Mouse (Mus musculus) liver, adult (tissue): Measurements from ENCODE around the gene Gm26741.

Experiments used
- GATA4 ChIP-seq: IDR thresholded peaks from 2 replicates; pipeline ENCODE4 v1.6.1; 2014; ENCODE audit warnings: mild to moderate bottlenecking, low read length; ENCODE audit not compliant: insufficient replicate concordance

The Gm26741 gene

GRCm38 (mm10) chr10:52358467-52358866 lies at the start of gene Gm26741:
Gene Gm26741 (plus strand): TSS chr10:52358767.
- no peak for TF ChIP-seq GATA4

DNA sequence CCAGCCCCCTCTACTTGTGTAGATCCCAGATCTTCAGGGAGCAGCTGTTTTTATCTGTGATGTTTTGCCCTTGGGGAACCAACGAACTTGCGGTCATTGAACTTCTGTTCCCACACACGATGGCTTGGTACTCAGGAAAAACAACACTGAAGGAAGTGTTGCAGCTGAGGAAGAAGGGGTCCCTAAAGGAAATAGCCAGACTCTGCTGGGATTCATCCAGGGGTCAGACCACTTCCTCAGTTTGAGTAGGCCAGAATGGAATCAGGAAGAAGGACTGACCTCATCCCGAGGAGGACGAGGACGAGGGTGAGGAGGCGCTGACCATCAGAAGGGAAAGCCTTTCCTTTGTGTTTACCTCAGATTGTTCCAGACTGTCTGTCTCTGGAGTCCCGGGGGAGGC lies 49.4 kb upstream of the Gm26741 start:
- peak; percentile 99 for TF ChIP-seq GATA4

GRCm38 (mm10) chr10:52319506-52320286 lies 38.9 kb upstream of the Gm26741 start:
- no peak for TF ChIP-seq GATA4

GRCm38 (mm10) chr10:52321918-52322317 lies 36.6 kb upstream of the Gm26741 start:
- no peak for TF ChIP-seq GATA4

GRCm38 (mm10) chr10:52331007-52331406 lies 27.6 kb upstream of the Gm26741 start:
- no peak for TF ChIP-seq GATA4

DNA sequence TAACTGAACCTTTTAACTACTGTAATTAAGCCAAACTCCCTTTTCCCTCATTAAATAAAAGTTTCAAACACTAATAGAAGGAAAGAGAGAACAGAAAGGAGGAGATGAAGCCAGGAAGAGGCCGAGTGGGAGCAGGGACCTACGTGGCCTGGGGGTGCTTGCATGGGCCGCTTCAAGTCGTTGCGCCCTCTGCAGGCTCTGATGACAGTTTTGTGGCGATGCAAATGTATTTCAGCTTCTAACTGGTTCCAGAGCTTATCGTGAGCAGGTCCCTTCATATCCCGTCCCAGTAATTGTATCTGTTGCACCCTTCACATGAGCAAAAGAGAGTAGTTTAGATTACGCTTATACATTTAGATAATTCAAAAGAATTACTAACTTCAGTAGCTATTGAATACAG lies 5.4 kb upstream of the Gm26741 start:
- TF ChIP-seq GATA4 = no peak

- TF ChIP-seq GATA4 = no peak
These were observed 1.7 kb downstream of the Gm26741 start for GRCm38 (mm10) chr10:52360241-52360735.

DNA sequence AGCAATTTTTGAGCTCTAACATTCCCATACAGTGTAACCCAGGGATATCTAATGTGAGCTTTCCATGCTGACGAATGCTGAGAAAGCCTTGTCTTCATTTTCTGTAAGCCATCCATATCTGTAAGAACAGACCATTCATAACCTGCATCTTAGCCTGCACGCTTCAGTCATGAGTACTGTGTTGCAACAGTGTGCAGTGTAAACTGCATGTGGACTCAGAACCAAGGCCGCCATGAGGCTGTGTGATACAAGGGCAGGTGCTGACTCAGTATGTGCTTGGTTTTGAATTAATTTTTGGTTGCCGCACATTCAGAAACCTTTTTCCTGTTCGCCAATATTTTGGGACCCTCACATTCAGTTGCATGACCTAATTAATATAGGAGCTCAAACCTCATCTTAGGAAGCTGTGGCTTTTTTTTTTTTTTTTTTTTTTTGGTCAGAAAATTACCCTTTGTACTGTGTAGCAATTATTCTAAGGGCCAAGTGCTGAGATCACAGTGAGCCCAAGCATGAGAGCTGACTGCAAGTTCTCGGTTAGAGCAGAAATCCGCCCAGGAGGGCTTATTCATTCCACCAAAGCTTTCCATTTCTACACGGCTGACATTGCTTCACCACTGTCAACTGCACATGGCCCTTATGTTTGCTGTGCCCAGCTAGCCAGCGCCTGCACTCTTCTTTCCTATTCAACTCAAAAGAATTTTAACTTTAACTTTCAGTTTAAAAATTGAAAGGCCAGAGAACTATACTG lies 2.5 kb downstream of the Gm26741 start:
- no peak for TF ChIP-seq GATA4

GRCm38 (mm10) chr10:52368376-52368775 lies 9.8 kb downstream of the Gm26741 start:
- no peak for TF ChIP-seq GATA4

DNA sequence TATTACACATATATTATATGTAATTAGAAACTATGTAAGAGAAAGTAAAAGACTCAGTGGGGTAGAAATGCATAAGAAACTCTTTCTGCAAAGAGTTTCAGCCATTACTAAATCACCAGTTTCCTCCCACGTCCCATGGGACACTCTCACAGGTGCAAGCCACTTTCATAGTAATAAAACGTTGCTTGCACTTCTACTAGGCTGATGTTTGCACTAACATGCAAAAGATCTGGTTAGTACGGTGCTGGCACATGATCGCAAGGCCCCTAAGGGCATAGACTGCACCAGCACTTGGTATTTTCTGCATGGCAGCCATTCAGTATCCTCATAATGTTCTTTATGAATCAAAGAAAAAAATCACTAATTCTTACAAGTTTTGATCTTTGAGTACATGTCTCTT lies 15.3 kb downstream of the Gm26741 start:
- no peak for TF ChIP-seq GATA4

DNA sequence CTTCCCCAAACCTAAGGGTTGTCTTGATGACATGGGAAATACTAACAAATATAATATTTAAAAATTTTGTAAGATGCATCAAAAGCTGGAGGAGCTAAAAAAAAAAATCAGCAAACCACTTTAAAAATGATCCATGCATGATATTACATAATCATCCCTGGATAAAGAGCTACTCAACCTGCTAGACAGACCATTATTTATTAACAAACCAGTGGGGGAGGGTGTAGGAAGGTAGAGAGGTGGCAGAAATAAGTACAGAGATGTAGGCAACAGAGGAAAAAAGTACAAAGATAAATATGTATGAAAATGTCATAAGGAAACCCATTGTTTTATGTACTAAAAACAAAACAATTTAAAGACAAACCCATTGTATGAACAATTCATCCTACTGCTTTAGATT lies 16.1 kb downstream of the Gm26741 start:
- no peak for TF ChIP-seq GATA4

- TF ChIP-seq GATA4 = no peak
These were observed 17.9 kb downstream of the Gm26741 start for GRCm38 (mm10) chr10:52376422-52376821.

DNA sequence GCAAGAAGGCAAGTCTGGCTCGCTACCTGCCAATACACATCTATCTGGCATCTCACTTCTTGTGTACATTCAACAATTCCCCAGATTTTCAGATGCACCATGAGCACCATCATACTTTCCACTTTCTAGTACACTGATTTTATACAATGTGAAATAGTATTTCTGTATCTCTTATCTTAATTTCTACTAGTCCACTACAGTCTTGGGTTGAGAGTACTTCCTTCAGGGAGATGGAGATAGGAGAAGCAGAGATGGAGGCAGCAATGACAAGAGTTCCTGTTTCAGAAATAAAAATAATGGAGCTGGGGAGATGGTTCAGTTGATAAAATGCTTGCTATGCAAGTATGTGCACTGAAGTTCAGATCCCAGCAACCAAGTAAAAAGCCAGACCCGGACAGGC lies 19.2 kb downstream of the Gm26741 start:
- no peak for TF ChIP-seq GATA4

DNA sequence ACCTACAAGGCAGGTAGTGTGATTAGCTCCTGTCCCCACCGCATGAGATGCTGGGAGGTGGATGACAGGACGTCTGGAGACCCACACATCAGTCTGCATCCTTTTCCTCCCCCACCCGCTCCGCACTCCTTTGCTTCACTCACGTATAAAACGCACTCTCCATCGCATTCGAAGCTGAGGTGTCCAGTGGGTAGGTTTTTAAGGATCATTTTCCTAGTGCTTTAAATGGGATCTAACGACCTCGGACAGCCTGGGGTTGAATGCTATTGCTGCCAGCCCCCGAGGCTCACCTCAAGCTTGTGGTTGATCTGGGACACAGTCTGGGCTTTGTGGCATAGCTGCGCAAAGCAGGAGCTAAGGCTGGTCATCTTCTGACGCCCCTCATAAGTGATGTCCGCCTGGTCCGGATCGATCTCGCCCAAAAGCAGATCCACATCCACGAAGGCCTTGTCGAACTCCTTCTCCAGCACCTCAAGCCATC lies 22.8 kb downstream of the Gm26741 start:
- TF ChIP-seq GATA4 = no peak

DNA sequence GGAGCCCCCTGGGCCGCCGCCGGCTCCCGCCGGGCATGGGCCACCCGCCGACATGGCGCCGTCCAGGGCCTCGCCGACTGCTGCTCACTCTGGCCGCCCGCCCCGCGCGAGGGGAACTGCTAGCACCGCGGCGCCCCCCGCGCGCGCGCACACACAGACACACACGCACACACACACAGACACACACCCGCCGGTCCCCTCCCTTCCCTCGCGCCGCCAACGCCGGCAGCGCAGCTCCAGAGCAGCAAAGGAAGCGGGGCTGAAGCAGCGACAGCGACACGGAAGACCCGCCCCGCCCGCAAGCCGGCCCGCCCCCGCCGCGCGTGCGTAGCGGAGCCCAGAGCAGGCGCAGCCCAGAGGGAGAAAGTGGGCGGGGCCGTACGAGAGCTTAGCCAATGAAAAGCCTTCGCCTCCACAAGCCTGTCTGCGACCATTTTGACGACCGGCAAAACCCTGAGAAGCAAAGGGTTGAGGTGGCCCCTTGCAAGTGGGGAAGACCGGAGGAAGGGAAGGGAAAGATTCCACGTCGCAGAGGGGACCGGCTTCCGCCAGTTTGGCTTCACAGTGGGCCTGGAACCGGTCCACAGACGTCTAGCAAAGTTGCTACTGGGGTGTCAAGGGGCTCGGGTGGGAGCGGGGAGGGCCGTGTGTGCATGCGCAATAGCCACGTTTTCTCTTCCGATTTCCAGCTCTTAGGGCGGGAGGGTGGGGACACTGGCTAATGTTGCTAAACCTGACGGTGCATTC lies 23.5 kb downstream of the Gm26741 start, which contains the start of gene Gopc:
TSS of gene Gopc (minus strand) at position 280 of the 747 bp plus-strand sequence.
- no peak for TF ChIP-seq GATA4
